Mouse (Mus musculus) midbrain, embryonic 10.5 days (tissue): ENCODE measurements around the gene Srxn1. TPM values are rescaled to one million over a fixed set of nuclear protein-coding genes. Genes with fewer than 3 reads are reported as not detected.
"Not testable (repeated sequence)": the region's sequence is repeated elsewhere in the genome, so short reads cannot be mapped to it uniquely, and the experiment has no call there.

ENCODE experiments used
- DNase-seq: peaks from one replicate; pipeline ENCODE4 v3.0.0-alpha.2; 2017; ENCODE audit warnings: low spot score
- H3K27ac ChIP-seq: fragments of 300-500 bp; sonication (generic); replicated peaks from 2 replicates; pipeline ENCODE4 v1.5.1; 2016; ENCODE audit warnings: mild to moderate bottlenecking
- H3K27me3 ChIP-seq: fragments of 300-500 bp; sonication (generic); 2 replicates; pipeline ENCODE4 v1.6.1; 2016; ENCODE audit warnings: low read depth, mild to moderate bottlenecking; ENCODE audit not compliant: poor library complexity, severe bottlenecking
- H3K36me3 ChIP-seq: fragments of 300-500 bp; sonication (generic); 2 replicates; pipeline ENCODE4 v1.6.1; 2016; ENCODE audit warnings: mild to moderate bottlenecking, moderate library complexity
- H3K4me1 ChIP-seq: fragments of 300-500 bp; sonication (generic); 2 replicates; pipeline ENCODE4 v1.6.1; 2016
- H3K4me3 ChIP-seq: fragments of 300-500 bp; sonication (generic); 2 replicates; pipeline ENCODE4 v1.5.1; 2016; ENCODE audit warnings: mild to moderate bottlenecking, moderate library complexity
- H3K9me3 ChIP-seq: fragments of 300-500 bp; sonication (generic); replicated peaks from 2 replicates; pipeline ENCODE4 v1.6.1; 2016; ENCODE audit warnings: mild to moderate bottlenecking
- whole genome bisulfite sequencing: fragments of 180-500 bp; shearing (Covaris S2); methylation state at CpG from one replicate; pipeline ENCODE4 v1.1.7; 2016; 5-methylcytosine and 5-hydroxymethylcytosine counted together
- polyA plus RNA-seq: library from polyadenylated mRNA; unstranded; fragments of >200 nt; fragmentation: Nextera tagmentation; extraction: Ambion mirVana; gene quantifications from 2 replicates; pipeline ENCODE4 v1.2.1, GENCODE M21; 2016

Srxn1 gene
- 14.8 and 18.5 TPM in 2 replicates for polyA plus RNA-seq

DNA sequence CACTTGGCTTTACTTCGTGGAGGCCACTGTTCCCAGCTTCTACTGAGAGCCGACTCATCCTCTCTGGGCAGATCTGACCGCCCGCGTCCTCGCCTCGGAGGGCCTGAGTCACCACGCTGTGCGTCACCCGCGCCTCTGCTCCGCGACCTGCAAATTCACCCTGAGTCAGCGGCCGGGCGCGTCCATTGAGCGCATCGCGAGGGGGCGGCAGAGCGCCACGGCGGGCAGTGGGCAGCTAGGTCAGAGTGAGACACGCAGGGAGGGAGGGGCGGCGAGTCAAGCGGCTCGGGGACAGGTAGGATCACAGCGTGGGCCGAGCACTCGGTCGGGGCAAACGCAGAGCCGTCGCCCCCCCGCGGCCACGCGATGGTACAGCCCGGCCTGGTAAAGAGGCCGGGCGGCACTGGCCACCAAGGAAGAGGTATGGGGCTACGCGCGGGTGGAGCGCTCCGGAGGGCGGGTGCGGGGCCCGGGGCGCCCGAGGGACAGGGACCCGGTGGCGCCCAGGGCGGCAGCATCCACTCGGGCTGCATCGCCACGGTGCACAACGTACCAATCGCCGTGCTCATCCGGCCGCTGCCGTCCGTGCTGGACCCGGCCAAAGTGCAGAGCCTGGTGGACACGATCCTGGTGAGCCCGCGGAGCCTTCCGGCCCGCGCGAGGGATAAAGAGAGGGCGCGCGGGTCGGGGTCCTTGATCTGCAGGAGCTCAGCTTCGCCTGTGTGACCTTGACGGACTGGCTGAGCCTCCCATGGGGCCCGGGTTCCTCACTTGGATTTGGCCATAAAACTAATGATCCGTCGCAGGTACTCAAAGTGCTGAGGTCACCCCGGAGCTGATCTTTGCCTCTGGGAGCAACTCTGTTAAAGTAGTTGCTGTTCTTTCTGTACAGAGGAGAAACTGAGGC is at the start of gene Srxn1:
Srxn1 (plus strand) TSS at position 199 of the 907 bp plus-strand sequence.
- Histone ChIP-seq H3K27me3 (peaks cover 61% of the 10 kb centered on the region), H3K36me3 (peaks cover 16% of the 10 kb centered on the region), H3K4me3 (peak within 1 kb of the TSS; percentile 75), H3K4me1 (peaks cover 26% of the 10 kb centered on the region), H3K9me3 (no peaks in the 10 kb centered on the region), H3K27ac (peak within 1 kb of the TSS; percentile 96)
- DNase-seq = peak; percentile 88
- 2% methylated on average over 83 of the region's 84 CpGs for WGBS

DNA sequence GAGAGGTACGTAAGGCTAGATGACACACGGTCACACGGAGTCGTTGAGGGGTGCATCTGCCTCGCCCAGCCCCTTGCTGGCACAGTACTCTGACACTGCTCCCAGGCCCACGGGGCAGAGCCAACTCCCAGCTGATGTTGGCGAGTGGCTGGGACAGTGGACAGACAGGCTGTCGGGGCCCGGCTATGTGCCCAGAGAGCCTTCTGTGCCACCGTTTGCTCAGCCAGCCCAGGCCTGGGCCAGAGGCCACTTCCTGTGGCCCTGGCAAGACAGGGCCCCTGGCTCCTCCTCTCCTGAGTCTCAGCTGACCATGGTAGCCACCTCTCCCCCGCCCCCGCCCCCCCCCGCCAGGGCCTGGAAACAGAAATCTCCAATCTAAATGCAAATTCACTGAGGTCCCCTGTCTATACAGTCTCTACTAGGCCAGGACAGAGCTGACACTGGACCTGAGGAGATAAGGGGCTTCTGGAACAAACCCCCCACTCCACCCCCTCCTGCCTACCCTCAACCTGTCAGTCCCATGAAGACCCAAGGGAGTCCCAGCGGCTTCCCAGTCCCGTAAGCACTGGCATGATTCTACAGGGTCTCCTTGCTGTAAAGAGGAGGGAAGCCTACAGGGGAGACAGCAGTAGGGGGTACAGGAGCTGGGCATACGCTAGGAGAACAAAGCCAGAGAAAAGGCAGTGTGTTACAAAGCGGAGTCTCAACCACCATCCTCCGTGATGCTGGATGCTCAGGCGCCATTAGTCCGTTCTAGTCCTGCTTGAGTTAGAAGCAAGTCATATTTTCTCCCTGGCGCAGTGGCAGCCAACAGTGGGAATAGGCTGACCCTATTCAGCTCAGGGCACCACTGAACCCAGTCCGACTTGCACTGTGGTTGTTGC is 48.7 kb upstream of the Srxn1 start:
- Histone ChIP-seq H3K4me1 (peaks cover 37% of the 10 kb centered on the region), H3K27ac (peak overlapping the region; percentile 73), H3K36me3 (no peaks in the 10 kb centered on the region), H3K27me3 (peaks cover 71% of the 10 kb centered on the region), H3K9me3 (no peaks in the 10 kb centered on the region), H3K4me3 (no peak overlapping the region)
- WGBS = 66% methylated on average over 22 of the region's 22 CpGs
- no peak for DNase-seq

DNA sequence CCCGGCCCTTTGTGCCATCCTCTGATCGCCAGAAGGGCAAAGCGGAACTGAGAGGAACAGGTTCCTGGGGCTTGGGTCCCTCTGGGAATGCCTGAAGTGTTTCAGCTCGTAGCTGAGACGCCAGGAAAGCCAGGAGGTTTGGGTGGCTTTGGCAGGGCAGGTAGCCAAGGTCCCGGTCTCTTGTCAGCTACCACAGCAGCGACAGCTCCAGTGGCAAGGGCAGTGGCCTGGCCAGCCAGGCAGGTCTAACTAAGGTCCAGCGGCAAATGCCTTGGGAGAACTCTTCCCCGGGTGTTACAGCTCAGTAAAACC is 48.1 kb upstream of the Srxn1 start:
- Histone ChIP-seq H3K9me3 (no peaks in the 10 kb centered on the region), H3K27ac (peak overlapping the region; percentile 73), H3K4me1 (peaks cover 31% of the 10 kb centered on the region), H3K36me3 (no peaks in the 10 kb centered on the region), H3K4me3 (no peak overlapping the region), H3K27me3 (peaks cover 65% of the 10 kb centered on the region)
- no peak for DNase-seq
- 75% methylated on average over 9 of the region's 9 CpGs for WGBS

- not testable (repeated sequence) for H3K27ac ChIP-seq, DNase-seq, H3K4me3 ChIP-seq, H3K9me3 ChIP-seq, H3K36me3 ChIP-seq
- 83% methylated on average over 3 of the region's 3 CpGs for WGBS
- Histone ChIP-seq H3K4me1 (peaks cover 11% of the 10 kb centered on the region), H3K27me3 (peaks cover 10% of the 10 kb centered on the region; the same call in 1 of the 2 replicates)
Observed at GRCm38 (mm10) chr2:152062817-152063216, 42.5 kb upstream of the Srxn1 start.

DNA sequence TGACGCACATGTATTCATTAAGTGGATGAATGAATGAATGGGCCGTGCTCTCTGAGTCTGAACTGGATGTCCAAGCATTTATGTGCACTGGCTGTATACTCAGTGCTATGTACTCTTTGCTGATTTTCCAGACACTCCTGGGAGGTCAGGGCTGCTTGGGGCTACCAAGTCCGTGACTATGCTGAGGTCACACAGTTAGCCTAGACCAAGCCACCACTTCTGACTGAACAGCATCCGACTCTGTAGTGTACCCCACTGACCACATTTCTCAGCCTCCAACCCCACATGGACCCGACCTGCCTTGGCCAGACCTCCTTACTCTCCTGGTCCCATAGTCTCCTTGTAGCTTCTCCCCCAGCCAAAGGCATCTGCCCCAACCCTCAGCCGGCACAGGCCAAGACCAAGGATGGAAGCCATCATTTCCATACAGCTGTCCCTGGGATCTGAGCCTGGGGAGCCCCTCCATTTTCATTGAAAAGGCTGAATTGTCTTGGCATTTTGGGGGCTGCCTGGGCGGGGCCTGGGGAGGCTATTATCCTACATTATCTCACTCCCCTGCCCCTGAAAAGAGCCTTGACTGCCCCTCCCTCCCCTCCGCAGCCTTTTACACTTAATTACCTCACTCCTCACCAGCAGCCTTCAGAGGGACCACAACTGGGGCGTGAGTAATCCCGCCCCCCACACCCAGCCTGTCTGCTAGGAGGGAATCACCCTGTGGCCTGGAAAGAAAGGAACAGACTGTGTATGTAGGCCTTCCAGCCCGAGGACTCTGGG is 36.5 kb upstream of the Srxn1 start:
- H3K27me3 ChIP-seq = no peaks in the 10 kb centered on the region
- peak overlapping the region; percentile 85 for H3K27ac ChIP-seq
- H3K4me1 ChIP-seq = peaks cover 22% of the 10 kb centered on the region
- 35% methylated on average over 11 of the region's 11 CpGs for WGBS
- 0 out of 2 replicates have a peak overlapping the region, but pooled peaks have one; percentile 7 for H3K4me3 ChIP-seq
- no peaks in the 10 kb centered on the region for H3K36me3 ChIP-seq
- no peaks in the 10 kb centered on the region for H3K9me3 ChIP-seq
- DNase-seq = peak; percentile 67

DNA sequence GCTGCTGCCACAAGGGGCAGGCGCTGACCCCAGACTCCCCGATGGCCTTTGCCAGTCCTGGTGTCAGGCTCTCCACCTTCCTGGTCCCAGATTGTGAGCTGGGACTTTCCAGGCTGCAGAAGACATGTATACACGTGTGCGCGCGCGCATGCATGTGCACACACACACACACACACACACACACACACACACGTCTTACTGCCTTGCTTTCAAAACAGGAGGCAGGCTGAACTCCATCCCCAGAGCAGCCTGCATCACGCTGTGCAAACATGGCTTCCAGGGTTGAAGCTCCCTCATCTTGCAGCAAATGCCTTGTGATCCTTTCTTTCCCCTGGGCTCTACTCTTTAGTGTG is 35.9 kb upstream of the Srxn1 start:
- H3K27ac ChIP-seq = peak overlapping the region; percentile 85
- 0 out of 2 replicates have a peak overlapping the region, but pooled peaks have one; percentile 7 for H3K4me3 ChIP-seq
- peaks cover under 1% of the 10 kb centered on the region; the same call in 1 of the 2 replicates for H3K27me3 ChIP-seq
- peaks cover 22% of the 10 kb centered on the region for H3K4me1 ChIP-seq
- no peak for DNase-seq
- WGBS = 56% methylated on average over 9 of the region's 9 CpGs
- no peaks in the 10 kb centered on the region for H3K9me3 ChIP-seq
- H3K36me3 ChIP-seq = no peaks in the 10 kb centered on the region

- H3K27ac ChIP-seq = peak overlapping the region; percentile 85
- H3K27me3 ChIP-seq = peaks cover 5% of the 10 kb centered on the region
- 64% methylated on average over 2 of the region's 2 CpGs for WGBS
- H3K4me3 ChIP-seq = no peak overlapping the region
- no peak for DNase-seq
- no peaks in the 10 kb centered on the region for H3K36me3 ChIP-seq
- peaks cover 22% of the 10 kb centered on the region for H3K4me1 ChIP-seq
- H3K9me3 ChIP-seq = no peaks in the 10 kb centered on the region
Observed at GRCm38 (mm10) chr2:152069941-152070340, 35.4 kb upstream of the Srxn1 start.

DNA sequence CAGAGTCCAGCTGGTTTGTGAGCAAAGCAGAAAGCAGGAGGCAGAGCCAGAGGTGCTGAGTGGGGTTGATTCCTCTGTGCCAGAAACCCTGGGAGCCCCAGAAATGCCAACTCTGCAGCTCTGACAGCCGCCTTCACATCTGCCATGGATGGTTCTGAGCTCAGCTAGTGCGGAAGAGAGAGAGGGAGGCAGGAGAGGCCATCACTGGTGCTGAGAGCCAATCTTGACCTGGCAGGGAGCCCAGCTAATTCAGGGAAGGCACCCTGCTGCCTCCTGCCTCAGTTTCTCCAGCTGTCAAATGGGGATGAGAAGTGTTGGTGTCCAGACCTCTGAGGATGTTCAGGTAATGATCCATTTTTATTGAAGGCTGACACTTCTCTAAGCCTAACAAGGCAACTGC is 30.8 kb upstream of the Srxn1 start:
- DNase-seq = no peak
- H3K4me1 ChIP-seq = peaks cover 18% of the 10 kb centered on the region
- H3K36me3 ChIP-seq = no peaks in the 10 kb centered on the region
- no peaks in the 10 kb centered on the region for H3K9me3 ChIP-seq
- no peak overlapping the region for H3K4me3 ChIP-seq
- 81% methylated on average over 2 of the region's 2 CpGs for WGBS
- no peak overlapping the region for H3K27ac ChIP-seq
- peaks cover 50% of the 10 kb centered on the region for H3K27me3 ChIP-seq

GRCm38 (mm10) chr2:152075294-152075889 is 29.9 kb upstream of the Srxn1 start:
- 56% methylated on average over 9 of the region's 9 CpGs for WGBS
- no peaks in the 10 kb centered on the region for H3K9me3 ChIP-seq
- H3K4me1 ChIP-seq = peaks cover 18% of the 10 kb centered on the region
- H3K27ac ChIP-seq = no peak overlapping the region
- no peak overlapping the region for H3K4me3 ChIP-seq
- no peaks in the 10 kb centered on the region for H3K36me3 ChIP-seq
- DNase-seq = no peak
- peaks cover 59% of the 10 kb centered on the region for H3K27me3 ChIP-seq

DNA sequence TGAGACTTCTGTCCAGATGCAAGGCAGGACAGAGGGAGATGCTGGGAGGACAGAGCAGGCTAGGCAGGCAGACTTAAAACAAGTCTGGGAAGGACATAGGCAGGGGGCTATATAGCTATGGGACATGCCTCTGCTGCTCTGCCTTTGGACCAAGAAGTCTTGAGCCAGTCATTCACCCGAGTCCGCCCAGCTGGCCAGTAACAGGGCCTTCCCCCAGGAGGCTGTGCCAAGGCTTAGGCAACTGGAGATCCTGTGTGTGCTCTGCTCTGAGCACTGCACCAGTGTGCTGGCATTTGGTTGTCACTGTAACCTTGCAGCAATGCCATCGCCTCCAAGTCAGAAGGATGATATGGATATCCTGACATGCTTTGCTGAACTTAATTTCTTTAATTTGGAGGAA is 28.0 kb upstream of the Srxn1 start:
- no peaks in the 10 kb centered on the region for H3K36me3 ChIP-seq
- H3K27ac ChIP-seq = no peak overlapping the region
- DNase-seq = no peak
- H3K4me1 ChIP-seq = peaks cover 35% of the 10 kb centered on the region
- 71% methylated on average over 3 of the region's 3 CpGs for WGBS
- H3K27me3 ChIP-seq = peaks cover 76% of the 10 kb centered on the region
- H3K4me3 ChIP-seq = no peak overlapping the region
- no peaks in the 10 kb centered on the region for H3K9me3 ChIP-seq

GRCm38 (mm10) chr2:152080685-152081541 is 24.4 kb upstream of the Srxn1 start, which contains the start of gene Scrt2:
Scrt2 (plus strand) TSS chr2:152081529.
- H3K27me3 ChIP-seq = peaks cover 94% of the 10 kb centered on the region
- H3K4me1 ChIP-seq = peaks cover 58% of the 10 kb centered on the region
- H3K27ac ChIP-seq = peak within 1 kb of the TSS; percentile 91
- H3K4me3 ChIP-seq = peak within 1 kb of the TSS; percentile 72
- DNase-seq = peak; percentile 65
- no peaks in the 10 kb centered on the region for H3K36me3 ChIP-seq
- no peaks in the 10 kb centered on the region for H3K9me3 ChIP-seq
- 1% methylated on average over 24 of the region's 24 CpGs for WGBS
